Mouse (Mus musculus) thymus, adult 2 months (tissue): ENCODE results near the gene Uba3. TPM values are rescaled to one million over a fixed set of nuclear protein-coding genes. Genes with fewer than 3 reads are reported as not detected.

Source experiments
- DNase-seq: peaks from one replicate; pipeline ENCODE4 v3.0.0; 2021
- H3K27ac ChIP-seq: fragments of 200-500 bp; 2 replicates; pipeline ENCODE4 v1.5.1; 2012; ENCODE audit warnings: low read length, control low read depth; ENCODE audit not compliant: control insufficient read depth, insufficient read depth
- H3K27me3 ChIP-seq: fragments of 200-500 bp; 2 replicates; pipeline ENCODE4 v1.6.1; 2012; ENCODE audit warnings: mild to moderate bottlenecking, low read length, moderate library complexity, mixed read lengths; ENCODE audit not compliant: control insufficient read depth, insufficient read depth
- H3K36me3 ChIP-seq: fragments of 200-500 bp; 2 replicates; pipeline ENCODE4 v1.6.1; 2012; ENCODE audit warnings: mild to moderate bottlenecking, low read length, moderate library complexity; ENCODE audit not compliant: control insufficient read depth, insufficient read depth
- H3K4me1 ChIP-seq: fragments of 200-500 bp; replicated peaks from 2 replicates; pipeline ENCODE4 v1.6.1; 2012; ENCODE audit warnings: low read length; ENCODE audit not compliant: control insufficient read depth, insufficient read depth
- H3K4me3 ChIP-seq: fragments of 200-500 bp; 2 replicates; pipeline ENCODE4 v1.5.1; 2012; ENCODE audit warnings: mild to moderate bottlenecking, low read length, control low read depth, moderate library complexity; ENCODE audit not compliant: control insufficient read depth, insufficient read depth
- CTCF ChIP-seq: fragments of 200-500 bp; IDR thresholded peaks from 2 replicates; pipeline ENCODE4 v1.5.1; 2012; ENCODE audit warnings: mild to moderate bottlenecking, control low read depth, low read length, moderate library complexity, borderline replicate concordance; ENCODE audit not compliant: control insufficient read depth, poor library complexity, insufficient read depth; ENCODE audit errors: extremely low read depth
- POLR2A ChIP-seq: fragments of 200-500 bp; IDR thresholded peaks from 2 replicates; pipeline ENCODE4 v1.6.1; 2012; ENCODE audit warnings: mild to moderate bottlenecking, low read length, control low read depth, moderate library complexity; ENCODE audit not compliant: control insufficient read depth, poor library complexity, insufficient read depth; ENCODE audit errors: extremely low read depth
- WGBS: fragments of 180-500 bp; shearing (Covaris S2); methylation state at CpG from one replicate; pipeline ENCODE4 v1.1.7; 2018; 5-methylcytosine and 5-hydroxymethylcytosine counted together
- polyA plus RNA-seq: library from polyadenylated mRNA; depleted of rRNA; stranded (reverse); fragments of >200 nt; gene quantifications from 2 replicates; pipeline ENCODE4 v1.2.3, GENCODE M21; 2012

Gene Uba3
- polyA plus RNA-seq, 1 experiment: 18.3 TPM

DNA sequence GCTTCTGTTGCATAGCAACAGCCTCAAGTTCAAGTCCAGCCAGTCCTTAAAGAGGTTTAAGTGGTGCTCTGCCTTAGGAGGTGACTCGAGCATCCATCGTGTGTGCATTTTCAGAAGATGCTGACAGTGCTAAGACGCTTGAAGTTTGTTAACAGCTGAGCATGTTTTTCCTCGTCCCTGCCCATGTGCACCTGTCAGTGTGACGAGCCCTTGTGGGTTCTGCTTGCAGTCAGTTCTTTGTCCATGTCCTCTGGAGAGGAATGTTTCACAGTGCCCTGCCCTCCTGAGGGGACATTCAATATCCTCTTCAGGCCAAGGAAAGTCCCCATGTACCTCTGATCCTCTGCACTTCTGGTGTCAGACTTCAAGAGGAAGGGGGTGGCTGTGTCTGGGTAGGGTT lies 34.6 kb upstream of the Uba3 start:
- no peaks in the 10 kb centered on the region for H3K36me3 ChIP-seq
- H3K27me3 ChIP-seq: no peaks in the 10 kb centered on the region
- no peak overlapping the region for H3K4me3 ChIP-seq
- no peak overlapping the region for H3K27ac ChIP-seq
- 85% methylated on average over 5 of the region's 5 CpGs for WGBS
- no peaks in the 10 kb centered on the region for H3K4me1 ChIP-seq
- TF ChIP-seq POLR2A (no peak), CTCF (no peak)
- no peak for DNase-seq

DNA sequence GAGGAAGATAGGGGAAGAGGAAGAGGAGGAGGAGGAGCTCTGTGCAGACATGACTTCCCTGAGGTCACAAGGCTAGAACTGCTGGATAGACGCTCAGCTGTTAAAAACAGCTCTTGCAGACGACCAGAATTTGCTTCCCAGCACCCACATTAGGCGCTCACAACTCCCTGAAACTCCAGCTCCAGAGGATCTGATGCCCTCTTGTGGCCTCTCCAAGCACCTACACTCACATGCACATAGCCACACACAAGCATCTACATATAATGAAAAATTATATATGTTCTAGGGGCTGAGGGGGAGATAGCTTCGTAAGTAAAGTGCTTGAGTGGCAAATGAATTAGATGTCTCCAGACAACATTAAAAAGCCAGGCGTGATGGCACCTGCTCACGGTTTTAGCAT lies 33.9 kb upstream of the Uba3 start:
- 97% methylated on average over 6 of the region's 6 CpGs for WGBS
- H3K27ac ChIP-seq: no peak overlapping the region
- H3K27me3 ChIP-seq: no peaks in the 10 kb centered on the region
- no peaks in the 10 kb centered on the region for H3K36me3 ChIP-seq
- no peak for TF ChIP-seq CTCF
- TF ChIP-seq POLR2A: no peak
- DNase-seq: no peak
- no peaks in the 10 kb centered on the region for H3K4me1 ChIP-seq
- H3K4me3 ChIP-seq: no peak overlapping the region

GRCm38 (mm10) chr6:97236088-97236487 lies 30.6 kb upstream of the Uba3 start:
- no peak overlapping the region for H3K27ac ChIP-seq
- WGBS: 97% methylated on average over 5 of the region's 5 CpGs
- no peaks in the 10 kb centered on the region for H3K27me3 ChIP-seq
- peaks cover 21% of the 10 kb centered on the region for H3K36me3 ChIP-seq
- TF ChIP-seq POLR2A (no peak), CTCF (no peak)
- no peak for DNase-seq
- H3K4me1 ChIP-seq: no peaks in the 10 kb centered on the region
- no peak overlapping the region for H3K4me3 ChIP-seq

GRCm38 (mm10) chr6:97234911-97235668 lies 29.6 kb upstream of the Uba3 start:
- peaks cover 30% of the 10 kb centered on the region for H3K36me3 ChIP-seq
- no peak for TF ChIP-seq CTCF
- TF ChIP-seq POLR2A: no peak
- no peak overlapping the region for H3K27ac ChIP-seq
- H3K4me1 ChIP-seq: no peaks in the 10 kb centered on the region
- H3K4me3 ChIP-seq: no peak overlapping the region
- WGBS: 68% methylated on average over 7 of the region's 7 CpGs
- no peaks in the 10 kb centered on the region for H3K27me3 ChIP-seq
- DNase-seq: no peak

GRCm38 (mm10) chr6:97227067-97227847 lies 21.8 kb upstream of the Uba3 start:
- 98% methylated on average over 9 of the region's 9 CpGs for WGBS
- Histone ChIP-seq H3K27ac (no peak overlapping the region), H3K4me3 (no peak overlapping the region), H3K27me3 (no peaks in the 10 kb centered on the region), H3K36me3 (peaks cover 24% of the 10 kb centered on the region), H3K4me1 (peaks cover 33% of the 10 kb centered on the region)
- TF ChIP-seq POLR2A (no peak), CTCF (no peak)
- no peak for DNase-seq

- peaks cover 45% of the 10 kb centered on the region for H3K4me1 ChIP-seq
- WGBS: 88% methylated on average over 1 of the region's 1 CpGs
- peaks cover 13% of the 10 kb centered on the region for H3K36me3 ChIP-seq
- H3K27me3 ChIP-seq: no peaks in the 10 kb centered on the region
- TF ChIP-seq CTCF (no peak), POLR2A (no peak)
- H3K4me3 ChIP-seq: no peak overlapping the region
- no peak for DNase-seq
- H3K27ac ChIP-seq: no peak overlapping the region
Measured at GRCm38 (mm10) chr6:97226083-97226491, 20.6 kb upstream of the Uba3 start.
